Mouse (Mus musculus) kidney, embryonic 14.5 days (tissue): ENCODE measurements at regions not wholly inside any gene's neighbourhood (a gene's known extent, or its start where the extent isn't known, plus 50 kb on each side); places are given as distances from the start of the nearest gene placed in this dataset.
A peak's percentile ranks its signal among the peaks of the same experiment; 100 is the strongest.
"Not testable (repeated sequence)": the region's sequence is repeated elsewhere in the genome, so short reads cannot be mapped to it uniquely, and the experiment has no call there.

Source experiments
- ATAC-seq: fragments of 200-750 bp; cut with Nextera tagmentation; 2 replicates; pipeline ENCODE4 v1.8.0; 2017; ENCODE audit warnings: moderate number of reproducible peaks, mild to moderate bottlenecking, moderate TSS enrichment, moderate library complexity; ENCODE audit not compliant: low FRiP score, low TSS enrichment
- H3K27ac ChIP-seq: fragments of 300-500 bp; sonication (generic); 2 replicates; pipeline ENCODE4 v1.5.1; 2014; ENCODE audit warnings: low read depth, mild to moderate bottlenecking, low read length, moderate library complexity, mixed read lengths
- H3K27me3 ChIP-seq: fragments of 300-500 bp; sonication (generic); 2 replicates; pipeline ENCODE4 v1.6.1; 2014; ENCODE audit warnings: mild to moderate bottlenecking, low read length; ENCODE audit not compliant: control insufficient read depth, insufficient read depth
- H3K36me3 ChIP-seq: fragments of 300-500 bp; sonication (generic); 2 replicates; pipeline ENCODE4 v1.6.1; 2014; ENCODE audit warnings: low read length, mixed read lengths; ENCODE audit not compliant: control insufficient read depth, insufficient read depth
- H3K4me1 ChIP-seq: fragments of 300-500 bp; sonication (generic); 2 replicates; pipeline ENCODE4 v1.6.1; 2014; ENCODE audit warnings: low read length, mixed read lengths; ENCODE audit not compliant: control insufficient read depth, insufficient read depth
- H3K4me2 ChIP-seq: fragments of 300-500 bp; sonication (generic); replicated peaks from 2 replicates; pipeline ENCODE4 v1.6.1; 2014; ENCODE audit warnings: low read depth, mild to moderate bottlenecking, low read length
- H3K4me3 ChIP-seq: fragments of 300-500 bp; sonication (generic); 2 replicates; pipeline ENCODE4 v1.5.1; 2014; ENCODE audit warnings: mild to moderate bottlenecking, low read length
- H3K9ac ChIP-seq: fragments of 300-500 bp; sonication (generic); 2 replicates; pipeline ENCODE4 v1.6.1; 2014; ENCODE audit warnings: low read depth, mild to moderate bottlenecking, low read length, moderate library complexity
- H3K9me3 ChIP-seq: fragments of 300-500 bp; sonication (generic); 2 replicates; pipeline ENCODE4 v1.6.1; 2016; ENCODE audit warnings: low read length; ENCODE audit not compliant: control insufficient read depth
- WGBS: fragments of 180-500 bp; shearing (Covaris S2); extraction: QIAGEN DNeasy Blood & Tissue Kit; methylation state at CpG from one replicate; pipeline ENCODE4 v1.1.7; 2014; 5-methylcytosine and 5-hydroxymethylcytosine counted together

- WGBS = 69% methylated on average over 5 of the region's 5 CpGs
- not testable (repeated sequence) for H3K27ac ChIP-seq, H3K4me3 ChIP-seq, H3K4me1 ChIP-seq, ATAC-seq, H3K9ac ChIP-seq, H3K4me2 ChIP-seq, H3K9me3 ChIP-seq, H3K36me3 ChIP-seq, H3K27me3 ChIP-seq
Measured at GRCm38 (mm10) chr14:33722379-33723145, 133.6 kb downstream of the Ptpn20 start.

- Histone ChIP-seq H3K4me2 (no peak overlapping the region), H3K9ac (no peak overlapping the region), H3K4me1 (0 out of 2 replicates have a peak, but pooled peaks cover 5% of the 10 kb centered on the region), H3K4me3 (no peak overlapping the region), H3K9me3 (no peaks in the 10 kb centered on the region), H3K27me3 (no peaks in the 10 kb centered on the region), H3K36me3 (no peaks in the 10 kb centered on the region), H3K27ac (no peak overlapping the region)
- 87% methylated on average over 10 of the region's 10 CpGs for WGBS
- no peak for ATAC-seq
Measured at GRCm38 (mm10) chr14:33726500-33726899, 137.5 kb downstream of the Ptpn20 start.

- no peaks in the 10 kb centered on the region for H3K9me3 ChIP-seq
- WGBS = 56% methylated on average over 14 of the region's 14 CpGs
Measured at GRCm38 (mm10) chr14:33729115-33729884, 140.3 kb downstream of the Ptpn20 start.

GRCm38 (mm10) chr14:33732698-33733097 lies 143.7 kb downstream of the Ptpn20 start:
- Histone ChIP-seq H3K4me1 (no peaks in the 10 kb centered on the region), H3K36me3 (no peaks in the 10 kb centered on the region), H3K4me3 (no peak overlapping the region), H3K27ac (no peak overlapping the region), H3K4me2 (no peak overlapping the region), H3K27me3 (no peaks in the 10 kb centered on the region), H3K9ac (no peak overlapping the region), H3K9me3 (no peaks in the 10 kb centered on the region)
- 28% methylated on average over 5 of the region's 5 CpGs for WGBS
- peak; percentile 69; the same call in 1 of the 2 replicates for ATAC-seq

More at GRCm38 (mm10) chr14:33729115-33729884, 140.3 kb downstream of the Ptpn20 start:
- Histone ChIP-seq H3K27ac (no peak overlapping the region), H3K4me1 (0 out of 2 replicates have a peak, but pooled peaks cover 5% of the 10 kb centered on the region), H3K36me3 (no peaks in the 10 kb centered on the region), H3K27me3 (no peaks in the 10 kb centered on the region), H3K4me2 (no peak overlapping the region), H3K9ac (no peak overlapping the region), H3K4me3 (no peak overlapping the region)
- no peak for ATAC-seq

GRCm38 (mm10) chr14:33734446-33735043 lies 145.5 kb downstream of the Ptpn20 start:
- H3K4me2 ChIP-seq = no peak overlapping the region
- WGBS = 88% methylated on average over 5 of the region's 5 CpGs

GRCm38 (mm10) chr14:33735653-33736052 lies 146.6 kb downstream of the Ptpn20 start:
- no peaks in the 10 kb centered on the region for H3K4me1 ChIP-seq
- H3K27ac ChIP-seq = no peak overlapping the region
- no peaks in the 10 kb centered on the region for H3K9me3 ChIP-seq
- WGBS = 82% methylated on average over 3 of the region's 3 CpGs
- H3K4me3 ChIP-seq = no peak overlapping the region
- no peak overlapping the region for H3K9ac ChIP-seq
- ATAC-seq = no peak
- H3K4me2 ChIP-seq = no peak overlapping the region
- H3K36me3 ChIP-seq = no peaks in the 10 kb centered on the region
- H3K27me3 ChIP-seq = no peaks in the 10 kb centered on the region

More at GRCm38 (mm10) chr14:33734446-33735043, 145.5 kb downstream of the Ptpn20 start:
- H3K9me3 ChIP-seq = no peaks in the 10 kb centered on the region
- H3K27me3 ChIP-seq = no peaks in the 10 kb centered on the region
- no peaks in the 10 kb centered on the region for H3K36me3 ChIP-seq
- ATAC-seq = no peak
- H3K4me3 ChIP-seq = no peak overlapping the region
- no peaks in the 10 kb centered on the region for H3K4me1 ChIP-seq
- H3K9ac ChIP-seq = no peak overlapping the region
- H3K27ac ChIP-seq = no peak overlapping the region

- Histone ChIP-seq H3K9me3 (no peaks in the 10 kb centered on the region), H3K4me3 (no peak overlapping the region), H3K27me3 (no peaks in the 10 kb centered on the region), H3K36me3 (no peaks in the 10 kb centered on the region), H3K4me2 (no peak overlapping the region), H3K4me1 (no peaks in the 10 kb centered on the region), H3K27ac (no peak overlapping the region), H3K9ac (no peak overlapping the region)
- ATAC-seq = no peak
- 89% methylated on average over 4 of the region's 4 CpGs for WGBS
Measured at GRCm38 (mm10) chr14:33746181-33746580, 157.2 kb downstream of the Ptpn20 start.

GRCm38 (mm10) chr14:33759656-33760055 lies 163.7 kb upstream of the Gdf10 start:
- Histone ChIP-seq H3K4me1 (no peaks in the 10 kb centered on the region), H3K9me3 (peaks cover 3% of the 10 kb centered on the region; the same call in 1 of the 2 replicates), H3K36me3 (no peaks in the 10 kb centered on the region), H3K27me3 (no peaks in the 10 kb centered on the region), H3K27ac (no peak overlapping the region), H3K4me3 (no peak overlapping the region), H3K9ac (no peak overlapping the region), H3K4me2 (no peak overlapping the region)
- ATAC-seq = no peak
- WGBS = 68% methylated on average over 7 of the region's 7 CpGs
